Mouse (Mus musculus) forelimb bud, embryonic 11.5 days (tissue): ENCODE data around the gene Defb29.

ENCODE experiments used
- DNase-seq: peaks from one replicate; pipeline ENCODE4 v3.0.0-alpha.2; 2012; ENCODE audit warnings: low read depth, low spot score

Gene Defb29

GRCm38 (mm10) chr2:152500863-152501229 is 39.1 kb downstream of the Defb29 start:
- no peak for DNase-seq

GRCm38 (mm10) chr2:152500204-152500862 is 39.6 kb downstream of the Defb29 start:
- no peak for DNase-seq

GRCm38 (mm10) chr2:152498020-152498419 is 41.9 kb downstream of the Defb29 start:
- no peak for DNase-seq

GRCm38 (mm10) chr2:152493151-152493550 is 46.7 kb downstream of the Defb29 start:
- DNase-seq = no peak

- no peak for DNase-seq
These were observed 49.9 kb downstream of the Defb29 start, which contains the start of gene Defb22 for GRCm38 (mm10) chr2:152490038-152490437. Gene Defb22, minus strand, starts transcription at chr2:152490138.
